Mouse (Mus musculus) thymus, postnatal 36 days (tissue): ENCODE results near the gene Acsl1.

Experiments
- DNase-seq, 2 experiments: peaks; one replicate each; pipeline ENCODE4 v3.0.0; 2022; ENCODE audit warnings: mixed read lengths in 2 of 2

Gene Acsl1

GRCm38 (mm10) chr8:46470792-46471781 lies at the start of gene Acsl1:
Gene Acsl1, plus strand, starts transcription at chr8:46471037.
- DNase-seq, result peak; percentile 97 to 98

DNA sequence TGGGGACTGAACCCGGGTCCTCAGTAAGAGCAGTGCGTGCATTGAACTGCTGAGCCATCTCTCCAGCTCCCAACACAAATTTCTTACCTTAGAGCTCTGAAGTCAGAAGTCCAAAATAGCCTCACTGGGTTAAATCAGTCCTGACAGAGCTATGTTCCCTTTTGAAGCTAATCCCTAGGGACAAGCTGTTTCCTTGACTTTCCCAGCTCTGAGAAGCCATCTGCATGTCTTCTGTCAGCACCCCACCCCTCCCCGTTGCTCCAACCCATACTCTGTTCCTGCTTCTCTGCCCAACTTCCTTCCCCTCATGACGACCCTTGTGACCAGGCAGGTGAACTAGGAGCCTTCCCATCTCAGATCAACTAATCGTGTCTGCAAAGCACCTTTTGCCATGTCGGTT lies 49.3 kb upstream of the Acsl1 start:
- no peak for DNase-seq

- no peak for DNase-seq
These were observed 42.9 kb upstream of the Acsl1 start for GRCm38 (mm10) chr8:46427940-46428339.

DNA sequence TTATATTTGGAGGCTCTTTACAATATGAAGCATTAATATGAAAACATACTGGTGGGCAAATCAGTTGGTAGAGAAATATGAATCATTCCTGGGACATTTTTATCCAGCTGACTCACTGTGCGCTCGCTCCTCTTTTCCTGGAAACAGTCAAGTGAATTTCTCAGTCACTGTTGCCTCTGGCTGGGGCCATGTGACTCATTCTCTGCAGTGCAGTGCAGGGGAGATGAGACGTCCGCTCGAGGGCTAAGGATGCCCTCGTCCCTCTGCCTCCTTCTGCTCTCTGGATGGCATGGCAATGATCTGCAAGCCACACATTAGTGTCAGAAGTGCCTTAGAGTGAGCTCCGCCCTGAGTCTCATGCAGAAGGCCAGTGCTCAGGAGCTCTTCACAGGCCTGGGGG lies 41.0 kb upstream of the Acsl1 start:
- DNase-seq, result no peak

DNA sequence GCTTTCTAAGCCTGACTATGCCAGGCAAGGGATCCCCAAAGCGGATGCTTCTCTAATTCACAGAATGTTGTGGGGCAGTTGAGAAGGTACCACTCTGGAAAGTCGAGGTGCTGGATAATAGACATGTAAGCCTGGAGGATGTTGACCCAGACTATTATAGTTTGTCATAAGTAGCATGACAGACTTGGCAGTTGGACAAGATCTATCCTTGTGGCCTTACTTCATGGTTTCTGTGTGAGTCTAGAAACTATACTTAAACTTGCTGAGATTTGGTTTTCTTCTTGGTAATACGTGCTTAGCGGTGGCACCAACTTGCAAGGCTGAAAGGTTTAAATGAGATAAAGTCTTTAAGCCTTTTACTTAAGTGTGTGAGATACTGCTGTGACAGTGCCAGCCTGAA lies 38.9 kb upstream of the Acsl1 start:
- DNase-seq, result no peak

DNA sequence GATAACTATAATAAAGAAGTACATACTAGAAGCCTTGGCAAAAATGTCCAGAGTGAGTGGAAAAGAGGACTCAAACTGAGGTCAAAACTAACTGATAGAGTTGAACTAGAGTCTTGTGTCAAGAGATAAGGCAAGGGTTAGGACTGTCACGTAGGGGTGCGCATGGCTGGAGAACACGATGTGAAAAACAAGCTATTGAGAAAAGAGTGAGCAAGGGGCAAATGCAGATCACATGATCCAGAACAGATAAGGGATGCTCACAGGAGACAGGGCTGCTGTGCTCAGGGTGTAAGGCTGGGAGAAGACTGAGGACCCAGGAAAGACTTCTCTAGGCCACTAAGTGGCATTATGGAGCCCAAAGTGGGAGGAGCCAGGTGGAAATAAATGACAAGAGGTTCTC lies 38.3 kb upstream of the Acsl1 start:
- no peak for DNase-seq

DNA sequence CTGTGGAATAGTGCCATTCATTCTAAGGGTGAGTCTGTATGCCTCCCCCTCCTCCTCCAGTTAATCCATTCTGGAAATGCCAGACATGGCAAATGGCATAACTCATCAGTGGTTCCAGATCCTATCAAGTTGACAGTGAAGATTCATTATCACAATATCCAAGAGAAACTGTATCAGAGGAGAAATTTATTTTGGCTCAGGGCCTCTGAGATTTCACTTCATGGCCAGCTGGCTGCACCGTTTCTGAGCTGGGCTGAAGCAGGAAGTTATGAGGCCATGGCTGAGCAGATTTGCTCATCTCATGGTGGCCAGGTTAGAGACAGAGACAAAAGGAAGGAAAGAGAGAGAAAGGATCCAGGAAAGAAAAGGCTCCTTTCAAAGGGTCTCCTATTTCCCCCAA lies 37.2 kb upstream of the Acsl1 start:
- no peak for DNase-seq

GRCm38 (mm10) chr8:46438491-46438890 lies 32.3 kb upstream of the Acsl1 start:
- DNase-seq, result no peak

DNA sequence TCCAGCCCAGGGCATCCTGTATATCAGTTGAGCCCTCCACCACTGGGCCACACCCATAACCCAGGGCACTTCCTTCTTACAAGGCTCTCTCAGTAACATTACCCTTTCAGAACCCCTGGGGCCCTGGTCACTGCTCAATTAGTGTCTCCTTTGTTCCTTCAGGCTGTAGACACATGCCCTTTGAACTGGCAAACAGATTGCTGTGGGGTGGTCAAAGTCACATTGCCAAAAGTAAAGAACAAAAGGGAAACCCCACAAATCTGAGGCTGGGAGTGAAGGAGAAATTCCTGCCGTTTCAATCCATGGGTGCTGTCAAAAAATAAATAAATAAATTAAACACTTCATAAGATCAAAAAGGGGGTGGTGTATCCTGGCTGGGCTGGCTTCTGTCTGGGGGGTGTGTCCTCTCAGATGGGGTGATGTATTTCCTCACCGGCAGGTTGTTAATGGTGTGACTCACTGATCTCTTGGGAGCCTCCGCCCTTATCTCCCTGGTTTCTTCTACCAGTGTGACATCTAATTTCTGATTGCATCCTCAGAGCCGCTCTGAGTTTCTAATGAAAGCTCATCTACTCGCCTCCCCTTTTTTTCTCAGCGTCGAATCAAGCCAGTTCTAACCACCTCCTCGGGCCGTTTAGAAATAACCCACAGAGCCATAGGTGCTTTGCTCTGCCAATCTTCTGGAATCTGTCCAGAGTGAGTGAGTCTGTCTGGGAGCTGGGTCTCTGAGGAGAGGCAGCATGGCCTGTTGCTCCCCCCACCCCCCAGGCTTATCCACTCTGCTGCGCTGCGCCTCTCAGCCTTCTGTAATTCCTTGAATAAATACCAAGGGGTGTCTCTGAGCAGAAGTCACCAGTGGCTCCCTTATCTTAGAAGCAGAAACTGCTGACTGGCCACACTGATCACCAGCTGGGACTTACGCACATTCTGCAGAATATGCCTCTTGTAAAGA lies 24.6 kb upstream of the Acsl1 start:
- no peak for DNase-seq

DNA sequence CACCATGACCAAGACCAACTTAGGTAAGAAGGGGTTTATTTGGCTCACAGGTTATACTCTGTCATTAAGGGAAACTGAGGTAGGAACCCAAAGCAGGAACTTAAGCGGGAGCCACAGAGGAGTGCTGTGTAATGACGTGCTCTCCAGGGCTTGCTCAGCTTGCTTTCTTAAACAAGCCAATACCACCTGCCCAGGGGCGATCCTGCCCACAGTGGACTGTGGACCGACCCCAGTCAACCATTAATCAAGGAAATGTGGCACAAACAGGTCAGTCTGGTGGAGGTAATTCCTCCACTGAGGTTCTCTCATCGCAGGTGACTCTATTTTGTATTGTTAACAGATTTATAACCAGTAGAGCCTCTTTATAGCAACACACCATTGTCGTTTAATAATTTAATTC lies 23.5 kb upstream of the Acsl1 start:
- no peak for DNase-seq

DNA sequence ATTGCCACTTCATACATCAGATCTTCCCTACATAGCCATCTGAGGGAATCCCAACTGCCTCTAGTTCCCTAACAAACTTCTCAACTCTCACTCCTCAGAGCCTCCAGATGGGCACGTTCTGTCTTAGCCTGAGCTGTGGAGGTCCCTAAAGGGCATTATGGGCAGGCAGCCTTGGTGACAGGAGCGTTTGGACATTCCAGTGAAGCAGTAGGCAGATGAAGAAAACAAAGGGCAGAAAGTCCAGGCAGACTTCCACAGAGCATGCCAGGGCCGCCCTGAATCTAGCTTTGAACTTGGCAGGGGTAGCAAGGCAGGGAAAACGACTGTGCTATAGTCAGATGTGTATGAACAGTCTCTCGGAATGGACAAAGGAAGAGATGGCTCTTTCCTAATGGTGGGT lies 22.2 kb upstream of the Acsl1 start:
- DNase-seq, result no peak

- DNase-seq, result no peak
These were observed 21.8 kb upstream of the Acsl1 start for GRCm38 (mm10) chr8:46449063-46449462.

DNA sequence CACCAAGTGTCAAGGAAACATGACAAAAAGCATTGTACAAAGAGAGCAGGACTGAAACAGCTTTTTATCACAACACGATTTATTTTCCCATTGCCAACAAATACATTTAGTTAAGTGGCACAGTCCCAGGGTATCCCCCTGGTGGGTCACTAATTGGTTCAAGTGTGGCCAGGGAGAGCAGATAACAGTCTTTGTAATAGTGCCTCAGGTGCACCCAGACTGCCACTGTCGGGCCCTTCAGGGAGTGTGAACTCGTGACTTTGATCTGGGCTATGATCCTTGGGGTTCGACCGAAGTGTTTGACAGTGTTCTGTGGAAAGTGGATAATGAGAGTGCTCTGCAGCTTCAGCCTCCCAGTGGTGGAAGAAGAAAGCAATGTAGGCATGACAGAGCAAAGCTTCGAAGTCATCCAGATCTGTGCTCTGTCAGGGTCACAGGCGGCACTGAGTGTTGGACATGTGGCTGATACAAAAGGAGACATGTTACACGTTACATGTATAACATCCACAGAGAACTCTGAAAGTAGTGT lies 21.1 kb upstream of the Acsl1 start:
- DNase-seq, result no peak

DNA sequence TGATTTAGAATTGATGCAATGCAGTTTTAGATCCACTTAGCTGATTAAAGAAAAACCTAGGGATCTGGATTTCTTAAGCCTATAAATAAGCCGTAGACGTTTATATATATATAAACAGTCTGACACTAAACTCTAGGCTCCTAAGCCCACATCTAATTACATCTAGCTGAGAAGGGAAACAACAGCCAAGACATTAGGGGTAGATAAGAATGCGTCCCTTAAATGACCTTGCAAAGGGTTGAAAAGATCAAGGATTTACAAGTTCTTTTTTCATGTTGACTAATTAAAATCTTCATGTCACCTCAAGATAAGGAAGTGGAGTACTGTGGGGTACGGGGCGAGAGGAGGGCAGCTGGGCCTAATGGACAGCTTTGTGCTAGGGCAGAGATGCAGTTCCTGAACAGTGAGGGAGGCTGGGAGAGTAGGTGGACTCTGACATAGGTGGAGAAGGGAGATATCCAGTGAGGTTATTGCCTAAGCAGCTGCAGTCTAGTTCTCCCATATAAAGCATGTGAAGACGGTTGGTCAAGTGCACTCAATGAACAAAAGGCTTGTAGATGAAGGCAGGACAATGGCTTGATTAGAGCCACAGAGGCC lies 12.5 kb upstream of the Acsl1 start:
- DNase-seq, result no peak

- DNase-seq, result no peak
These were observed 2.4 kb upstream of the Acsl1 start for GRCm38 (mm10) chr8:46468400-46468799.

GRCm38 (mm10) chr8:46469071-46469769 lies 1.6 kb upstream of the Acsl1 start:
- no peak for DNase-seq

DNA sequence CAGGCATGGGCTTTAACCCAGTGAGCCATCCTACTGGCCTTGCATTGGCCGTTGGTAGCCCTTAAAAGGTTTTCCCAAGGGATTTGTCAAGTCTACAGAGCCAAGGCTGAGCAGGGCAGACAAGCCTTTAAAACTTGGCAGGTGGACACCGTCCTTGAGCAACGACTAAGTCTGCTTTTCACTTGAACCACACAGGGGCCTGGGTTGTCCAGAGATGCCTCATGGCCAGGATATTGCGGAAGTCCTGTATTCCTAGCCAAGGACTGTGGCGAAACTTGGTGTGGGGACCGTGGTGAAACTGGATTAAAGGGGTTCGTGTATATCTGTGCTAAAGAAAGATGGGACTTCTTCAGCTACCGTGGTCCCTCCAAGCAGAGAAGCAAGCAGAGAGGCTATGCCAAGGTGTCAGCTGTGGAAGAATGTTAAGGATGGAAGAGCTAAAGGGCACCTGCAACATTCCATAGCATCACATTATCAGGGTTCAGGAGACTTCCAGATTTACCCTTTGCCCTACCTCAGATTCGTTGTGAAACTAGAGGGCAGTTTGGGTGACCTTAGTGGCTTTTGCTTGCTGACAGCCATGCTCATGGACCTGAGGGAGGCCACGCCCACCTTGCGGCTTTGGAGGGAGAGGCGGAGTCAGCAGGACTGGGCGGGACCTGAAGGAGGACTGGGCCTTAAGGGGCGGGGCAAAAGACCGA lies 596 bp upstream of the Acsl1 start:
- peak in 1 of 2 experiments; percentile 11 for DNase-seq

- no peak for DNase-seq
These were observed 1.2 kb downstream of the Acsl1 start for GRCm38 (mm10) chr8:46471926-46472485.

DNA sequence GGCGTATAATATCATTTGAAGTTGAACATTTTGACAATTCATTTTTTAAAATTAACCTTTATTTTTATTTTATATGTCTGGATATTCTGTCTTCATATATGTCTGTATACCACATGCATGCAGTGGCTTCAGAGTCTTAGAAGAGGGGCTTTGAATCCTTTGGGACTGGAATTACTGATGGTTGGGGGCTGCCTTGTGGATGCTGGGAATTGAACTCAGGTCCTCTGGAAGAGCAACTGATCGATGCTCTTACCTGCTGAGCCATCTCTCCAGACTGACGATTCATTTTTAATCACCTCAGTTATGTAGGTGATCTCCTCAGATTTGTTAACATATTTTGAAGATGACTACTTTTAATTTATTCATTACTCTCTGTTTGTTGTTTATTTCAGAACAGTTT lies 3.3 kb downstream of the Acsl1 start:
- DNase-seq, result no peak

DNA sequence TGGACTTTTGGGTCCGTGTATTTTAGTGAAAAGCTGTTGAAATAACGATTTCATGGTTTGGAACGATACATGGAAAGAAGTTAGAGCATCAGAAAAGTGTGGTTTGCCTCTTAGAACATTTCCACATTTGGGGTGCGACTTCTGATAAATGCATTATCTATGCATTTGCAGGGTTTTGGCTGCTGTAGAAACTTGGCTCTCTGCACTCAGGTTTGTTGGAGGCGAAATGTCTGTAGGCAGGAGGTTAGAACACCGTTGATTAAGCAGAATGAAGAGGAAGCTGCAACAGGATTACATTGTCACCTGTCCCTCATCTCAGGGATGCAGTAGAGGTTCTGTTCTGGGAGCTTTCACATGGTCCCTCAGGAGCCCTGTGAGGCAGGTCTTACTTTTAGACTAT lies 3.8 kb downstream of the Acsl1 start:
- DNase-seq, result no peak

- DNase-seq, result no peak
These were observed 4.6 kb downstream of the Acsl1 start for GRCm38 (mm10) chr8:46475404-46475803.
